8 mouse cellular contexts compared by ENCODE assay signal in the genomic region with DNA sequence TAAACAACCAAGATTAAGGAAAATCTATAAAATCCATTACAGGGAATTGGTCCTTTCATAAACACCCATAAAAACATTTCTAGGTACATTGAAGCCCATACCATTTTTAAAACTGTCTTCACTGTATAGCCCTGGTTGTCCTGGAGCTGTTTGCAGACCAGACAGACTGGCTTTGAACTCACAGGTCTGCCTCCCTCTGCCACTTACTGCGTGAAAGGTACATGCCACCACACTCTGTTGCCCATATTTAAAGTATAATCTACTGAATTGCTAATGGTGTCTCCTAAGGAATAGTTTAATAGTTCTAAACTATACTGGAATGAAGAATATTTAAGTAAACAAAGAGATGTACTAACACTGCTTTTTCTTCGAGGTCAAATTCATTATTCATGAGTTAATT. TPM values are rescaled to one million over a fixed set of nuclear protein-coding genes. Genes with fewer than 3 reads are reported as not detected.
DNase-seq lines count a peak whose midpoint lies in the region; ATAC-seq and TF ChIP-seq lines count a peak whose summit lies in the region.

No protein-coding gene starts in this region.

- peaks cover 6% of the 10 kb centered on the region for H3K36me3 ChIP-seq in heart, embryonic 12.5 days
- H3K36me3 ChIP-seq in MEL (ENCODE audit: control insufficient read depth in 1 of 2, insufficient read depth in 2 of 2, low read length in 2 of 2), result peaks cover 3 to 50% of the 10 kb centered on the region in 2 experiments; a peak in 3 of 4 replicates
- H3K36me3 ChIP-seq in hindbrain, embryonic 11.5 days (ENCODE audit: control insufficient read depth, insufficient read depth, low read length), result no peaks in the 10 kb centered on the region
- H3K36me3 ChIP-seq in midbrain, embryonic 12.5 days, result 0 out of 2 replicates have a peak, but pooled peaks cover 3% of the 10 kb centered on the region

- no peak for TF ChIP-seq CTCF in MEL (IDR thresholded peaks at IDR 0.05 in 2 of 3, conservative IDR thresholded peaks at IDR 0.05 in 1 of 3; ENCODE audit: control insufficient read depth in 1 of 3, insufficient read depth in 1 of 3, low read depth in 2 of 3, low read length in 3 of 3, poor library complexity in 1 of 3, severe bottlenecking in 1 of 3)

- 75% methylated on average over 2 of the region's 2 CpGs for WGBS in heart, embryonic 12.5 days
- 80% methylated on average over 2 of the region's 2 CpGs for WGBS in hindbrain, embryonic 11.5 days
- WGBS in midbrain, embryonic 12.5 days, result 86% methylated on average over 2 of the region's 2 CpGs

- peak overlapping the region; percentile 68 for H3K4me2 ChIP-seq in heart, embryonic 12.5 days
- H3K4me2 ChIP-seq in hindbrain, embryonic 11.5 days (replicated peaks; ENCODE audit: low read depth, low read length), result peak overlapping the region; percentile 52
- H3K4me2 ChIP-seq in midbrain, embryonic 12.5 days (replicated peaks), result peak overlapping the region; percentile 66

- ATAC-seq in heart, embryonic 12.5 days (ENCODE audit: insufficient number of reproducible peaks, low FRiP score), result no peak
- ATAC-seq in hindbrain, embryonic 11.5 days (ENCODE audit: low FRiP score), result no peak
- no peak for ATAC-seq in midbrain, embryonic 12.5 days (ENCODE audit: low FRiP score, low read depth)

- H3K4me3 ChIP-seq in heart, embryonic 12.5 days, result no peak overlapping the region
- peak overlapping the region; percentile 32 to 69; a peak in 3 of 4 replicates for H3K4me3 ChIP-seq in MEL (ENCODE audit: control insufficient read depth in 1 of 2, insufficient read depth in 1 of 2, low read depth in 2 of 2, low read length in 2 of 2)
- no peak overlapping the region for H3K4me3 ChIP-seq in hindbrain, embryonic 11.5 days (ENCODE audit: low read depth, low read length)
- H3K4me3 ChIP-seq in midbrain, embryonic 12.5 days, result peak overlapping the region; percentile 49; the same call in 1 of the 2 replicates

- H3K79me2 ChIP-seq in MEL (ENCODE audit: control insufficient read depth, insufficient read depth, low read length, poor library complexity), result peaks cover 58% of the 10 kb centered on the region

- no peaks in the 10 kb centered on the region for H3K27me3 ChIP-seq in heart, embryonic 12.5 days (replicated peaks)
- no peaks in the 10 kb centered on the region for H3K27me3 ChIP-seq in MEL (ENCODE audit: control insufficient read depth in 1 of 2, insufficient read depth in 2 of 2, low read length in 2 of 2)
- no peaks in the 10 kb centered on the region for H3K27me3 ChIP-seq in hindbrain, embryonic 11.5 days (ENCODE audit: control insufficient read depth, insufficient read depth, low read length)
- H3K27me3 ChIP-seq in midbrain, embryonic 12.5 days, result no peaks in the 10 kb centered on the region

- no peak for TF ChIP-seq EP300 in MEL (IDR thresholded peaks at IDR 0.05; ENCODE audit: low read depth in 1 of 2, low read length in 2 of 2)

- no peak for TF ChIP-seq POLR2A in MEL (IDR thresholded peaks at IDR 0.05; ENCODE audit: control insufficient read depth in 1 of 2, insufficient read depth in 1 of 2, low read depth in 1 of 2, low read length in 2 of 2, poor library complexity in 1 of 2)

- intact Hi-C loops in heart, postnatal 14 days (cut with DNase I), result no loop called here
- intact Hi-C loops in gastrocnemius, postnatal 14 days (cut with DNase I; ENCODE audit: low total_unique reads), result no loop called here

- H3K4me1 ChIP-seq in heart, embryonic 12.5 days (replicated peaks), result peaks cover 42% of the 10 kb centered on the region
- H3K4me1 ChIP-seq in MEL (ENCODE audit: control insufficient read depth in 1 of 2, insufficient read depth in 2 of 2, low read length in 2 of 2), result peaks cover 23 to 24% of the 10 kb centered on the region in 2 experiments
- no peaks in the 10 kb centered on the region; the same call in 1 of the 2 replicates for H3K4me1 ChIP-seq in hindbrain, embryonic 11.5 days (replicated peaks; ENCODE audit: control insufficient read depth, insufficient read depth, low read length)
- H3K4me1 ChIP-seq in midbrain, embryonic 12.5 days, result peaks cover 42% of the 10 kb centered on the region

- TF ChIP-seq RAD21 in MEL (IDR thresholded peaks at IDR 0.05; ENCODE audit: low read depth, low read length), result no peak

- DNase-seq in heart, postnatal 14 days, result no peak
- DNase-seq in MEL (ENCODE audit: low read depth, low spot score), result peak; percentile 30
- no peak for DNase-seq in hindbrain, embryonic 11.5 days (ENCODE audit: low spot score)
- no peak for DNase-seq in frontal cortex, postnatal 36 days (ENCODE audit: low spot score in 2 of 2)
- no peak for DNase-seq in Muller cell, postnatal 12 days (ENCODE audit: inconsistent ontology term)
- DNase-seq in gastrocnemius, postnatal 14 days, result no peak

- no peak overlapping the region for H3K27ac ChIP-seq in heart, embryonic 12.5 days (ENCODE audit: poor library complexity, severe bottlenecking)
- peak overlapping the region; percentile 95 for H3K27ac ChIP-seq in MEL (ENCODE audit: control insufficient read depth, low read depth, low read length)
- H3K27ac ChIP-seq in hindbrain, embryonic 11.5 days (ENCODE audit: low read depth, low read length), result no peak overlapping the region
- H3K27ac ChIP-seq in midbrain, embryonic 12.5 days (replicated peaks), result no peak overlapping the region

- no peak overlapping the region for H3K9ac ChIP-seq in heart, embryonic 12.5 days
- H3K9ac ChIP-seq in MEL (ENCODE audit: control insufficient read depth, low read depth, low read length, poor library complexity, severe bottlenecking), result peak overlapping the region; percentile 91
- no peak overlapping the region for H3K9ac ChIP-seq in hindbrain, embryonic 11.5 days (ENCODE audit: low read depth, low read length)
- H3K9ac ChIP-seq in midbrain, embryonic 12.5 days (replicated peaks), result no peak overlapping the region

- no peaks in the 10 kb centered on the region for H3K9me3 ChIP-seq in heart, embryonic 12.5 days (replicated peaks)
- no peaks in the 10 kb centered on the region for H3K9me3 ChIP-seq in MEL (replicated peaks; ENCODE audit: insufficient read depth, low read length)
- no peaks in the 10 kb centered on the region for H3K9me3 ChIP-seq in hindbrain, embryonic 11.5 days (ENCODE audit: control insufficient read depth, low read length)
- H3K9me3 ChIP-seq in midbrain, embryonic 12.5 days, result no peaks in the 10 kb centered on the region

TF ChIP-seq in MEL, 35 proteins besides CTCF, POLR2A, EP300 and RAD21:
- TF ChIP-seq MYC (IDR thresholded peaks at IDR 0.05; ENCODE audit: low read depth, low read length), result no peak
- no peak for TF ChIP-seq BHLHE40 (IDR thresholded peaks at IDR 0.05; ENCODE audit: borderline replicate concordance, low read depth, low read length)
- no peak for TF ChIP-seq ZKSCAN1 (IDR thresholded peaks at IDR 0.05; ENCODE audit: low read depth, low read length)
- no peak for TF ChIP-seq USF2 (IDR thresholded peaks at IDR 0.05; ENCODE audit: borderline replicate concordance in 1 of 2, insufficient read depth in 1 of 2, low read depth in 1 of 2, low read length in 2 of 2)
- no peak for TF ChIP-seq POLR2AphosphoS5 (IDR thresholded peaks at IDR 0.05; ENCODE audit: borderline replicate concordance, low read depth, low read length)
- TF ChIP-seq KAT2A (conservative IDR thresholded peaks at IDR 0.05; ENCODE audit: low read depth, low read length), result no peak
- no peak for TF ChIP-seq MYB (IDR thresholded peaks at IDR 0.05; ENCODE audit: low read depth, low read length)
- no peak for TF ChIP-seq ZNF384 (IDR thresholded peaks at IDR 0.05; ENCODE audit: low read depth, low read length)
- no peak for TF ChIP-seq HCFC1 (IDR thresholded peaks at IDR 0.05; ENCODE audit: low read depth, low read length)
- TF ChIP-seq RCOR1 (IDR thresholded peaks at IDR 0.05; ENCODE audit: low read depth, low read length), result no peak
- TF ChIP-seq SMC3 (IDR thresholded peaks at IDR 0.05; ENCODE audit: low read depth, low read length), result no peak
- TF ChIP-seq ELF1 (IDR thresholded peaks at IDR 0.05; ENCODE audit: low read depth, low read length), result no peak
- no peak for TF ChIP-seq E2F4 (IDR thresholded peaks at IDR 0.05; ENCODE audit: borderline replicate concordance, low read depth, low read length)
- TF ChIP-seq TBP (IDR thresholded peaks at IDR 0.05; ENCODE audit: low read depth, low read length), result no peak
- no peak for TF ChIP-seq CHD2 (IDR thresholded peaks at IDR 0.05; ENCODE audit: low read length)

RNA-seq across cellular contexts. Expression of a gene that starts 5.1 kb away (rescaled TPM):
- 48.5 and 50.4 TPM in 2 replicates for polyA plus RNA-seq in heart, embryonic 12.5 days (2016; fragmentation: Nextera tagmentation; extraction: Ambion mirVana)
- total RNA-seq in heart, postnatal 14 days (2021), result 10 to 100 TPM; 46.4 to 56.0 TPM
- total RNA-seq in MEL (2012; rRNA removed), result 9.9 and 16.9 TPM in 2 replicates
- polyA plus RNA-seq in MEL (2012; ENCODE audit: insufficient read depth in 1 of 2, insufficient read length in 2 of 2, low read depth in 1 of 2, low replicate concordance in 2 of 2, missing spikeins in 1 of 2), result 100 to 1,000 TPM in 1 of 2 experiments, 10 to 100 TPM in 1; 21.4 to 275 TPM
- 45.4 and 64.4 TPM in 2 replicates for polyA plus RNA-seq in hindbrain, embryonic 11.5 days (2014; fragmentation: Nextera tagmentation; extraction: Ambion mirVana)
- 54.8 and 61.4 TPM in 2 replicates for polyA plus RNA-seq in midbrain, embryonic 12.5 days (2016; fragmentation: Nextera tagmentation; extraction: Ambion mirVana)
- 10 to 100 TPM; 36.7 to 38.2 TPM for total RNA-seq in gastrocnemius, postnatal 14 days (2021)

Comparison
In these comparisons a context has a peak if more than half of its experiments do, and no peak if none do; other contexts are left out.
1. H3K4me3 ChIP-seq: peak in MEL (2 of 2) and midbrain, embryonic 12.5 days (single experiment); none in heart, embryonic 12.5 days (single experiment) and hindbrain, embryonic 11.5 days (single experiment).
2. Peak in every context shown above with its lines, with median percentiles within 50 percentile points of each other: H3K4me2 ChIP-seq.